Mouse (Mus musculus) mesoderm, embryonic 11.5 days (tissue): Measurements from ENCODE around the gene Ins2.

ENCODE experiments used
- DNase-seq: peaks from one replicate; pipeline ENCODE4 v3.0.0-alpha.2; 2012; ENCODE audit warnings: low read depth, low spot score

Ins2 gene

DNA sequence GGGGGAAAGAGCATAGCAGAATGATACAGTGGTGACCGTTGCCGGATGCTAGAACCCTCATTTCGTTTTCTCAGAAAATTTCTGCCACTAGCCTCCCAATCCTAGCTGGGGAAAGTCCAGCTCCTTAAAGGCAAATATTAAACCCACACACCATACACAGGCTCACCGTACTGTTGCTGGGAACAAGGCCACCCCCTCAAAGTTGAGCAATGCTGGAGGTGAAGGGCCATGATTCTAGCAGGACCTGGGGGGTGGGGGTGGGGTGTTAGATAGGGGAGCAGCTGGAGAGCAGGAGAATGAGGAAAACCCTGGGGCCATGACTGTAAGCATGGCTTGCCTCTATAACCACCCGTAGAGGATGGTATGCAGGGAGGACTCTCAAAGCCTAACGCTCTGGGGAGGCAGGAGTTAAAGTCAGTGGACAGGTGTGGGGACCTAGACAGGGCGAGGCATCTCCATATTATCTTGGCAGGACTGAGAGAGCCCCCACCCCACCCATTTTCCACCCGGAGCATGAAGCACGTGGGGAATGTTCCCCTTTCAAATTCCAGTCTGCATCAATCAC lies 78.6 kb downstream of the Ins2 start:
- DNase-seq: no peak

DNA sequence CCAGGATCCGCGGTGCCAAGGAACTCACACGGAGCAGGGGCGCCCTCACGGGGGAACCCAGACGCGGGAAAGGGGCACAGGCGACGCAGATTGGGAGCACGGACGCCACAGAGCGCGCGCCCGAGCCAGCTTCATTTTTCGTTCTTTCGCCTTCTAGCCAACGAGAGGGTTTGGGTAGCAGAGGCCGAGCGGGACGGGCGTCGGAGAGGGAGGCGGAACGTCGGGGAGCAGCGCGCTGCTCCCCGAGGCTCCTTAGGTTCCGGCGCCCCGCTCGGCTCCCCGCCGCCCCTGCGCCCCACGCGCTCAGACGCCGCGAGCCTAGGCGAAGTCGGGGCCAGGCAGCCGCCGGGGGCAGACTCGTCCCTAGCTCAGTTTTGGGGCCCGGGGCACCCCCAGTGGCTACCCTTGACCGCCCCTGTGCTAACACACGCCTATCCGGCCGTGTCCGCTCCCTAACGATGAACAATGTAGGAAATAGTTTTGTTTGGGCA lies 79.2 kb downstream of the Ins2 start:
- DNase-seq: no peak

DNA sequence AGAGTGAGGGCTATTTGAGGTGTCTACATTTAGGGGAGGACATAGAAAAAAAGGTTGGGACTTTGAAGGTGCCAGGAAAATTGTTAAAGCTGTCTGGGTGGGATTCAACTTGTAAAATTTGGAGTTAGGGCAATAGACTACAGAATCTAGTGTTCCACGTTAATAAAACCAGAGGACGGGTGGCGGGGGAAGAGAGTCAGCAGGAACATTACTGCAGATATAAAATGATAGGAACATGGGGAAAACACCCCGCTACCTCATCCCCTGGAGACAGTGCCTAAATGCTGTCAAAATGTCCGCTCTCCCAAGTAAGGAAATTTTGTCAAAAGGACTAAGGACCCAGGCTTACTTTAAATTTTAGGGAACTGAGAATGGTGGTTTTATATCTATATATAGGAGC lies 80.0 kb downstream of the Ins2 start:
- DNase-seq: no peak

DNA sequence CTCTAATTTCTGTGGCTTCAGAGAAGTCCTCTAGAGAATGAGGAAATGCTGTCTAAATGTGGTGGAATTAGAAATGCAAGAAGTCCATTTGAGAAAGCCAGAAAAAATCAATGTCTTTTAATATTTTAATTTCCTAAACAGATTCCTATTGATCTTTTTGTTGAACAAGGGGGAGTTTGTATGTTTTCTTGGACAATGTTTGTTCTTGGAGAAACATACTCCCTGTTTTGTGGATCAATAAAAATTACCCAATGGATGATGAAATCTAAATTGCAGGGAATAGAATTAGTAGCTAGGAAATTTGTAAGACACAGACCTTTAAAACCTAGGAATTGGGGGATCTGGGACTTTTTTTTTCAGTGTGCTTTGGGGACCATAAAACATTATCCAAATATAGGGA lies 81.4 kb downstream of the Ins2 start:
- DNase-seq: no peak

DNA sequence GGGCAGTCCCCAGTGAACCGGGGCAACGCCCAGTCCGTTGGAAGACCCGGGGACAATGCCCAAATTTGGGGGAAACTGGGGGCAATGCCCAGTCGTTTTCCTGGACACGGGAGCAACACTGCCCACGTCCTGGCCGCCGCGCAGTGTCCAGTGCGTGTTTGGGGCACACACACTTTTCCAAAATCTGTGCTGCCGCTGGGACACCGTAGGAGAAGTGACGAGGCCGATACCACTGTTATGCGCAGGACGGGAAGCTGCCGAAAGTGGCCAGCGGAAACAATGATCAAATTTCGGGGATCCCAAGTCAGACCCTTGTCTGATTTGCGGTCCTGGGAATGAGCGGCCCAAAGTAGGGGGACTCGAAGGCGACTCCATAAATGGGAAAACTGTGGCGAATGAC lies 82.1 kb downstream of the Ins2 start:
- DNase-seq: no peak

DNA sequence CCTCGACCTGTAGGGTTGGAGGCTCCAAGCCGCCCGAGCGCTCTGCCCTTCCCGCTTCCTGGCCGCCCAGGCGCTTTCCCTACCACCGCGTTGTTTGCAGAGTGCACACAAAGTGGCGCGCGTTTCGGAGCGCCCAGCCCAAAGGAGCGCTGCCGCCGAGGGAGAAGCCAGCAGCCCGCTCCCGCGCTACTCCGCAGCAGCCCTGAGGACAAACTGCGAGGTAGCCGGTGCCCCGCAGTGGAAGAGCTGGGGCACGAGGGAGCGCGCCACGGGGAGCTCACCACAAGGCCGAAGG lies 82.6 kb downstream of the Ins2 start:
- no peak for DNase-seq

DNA sequence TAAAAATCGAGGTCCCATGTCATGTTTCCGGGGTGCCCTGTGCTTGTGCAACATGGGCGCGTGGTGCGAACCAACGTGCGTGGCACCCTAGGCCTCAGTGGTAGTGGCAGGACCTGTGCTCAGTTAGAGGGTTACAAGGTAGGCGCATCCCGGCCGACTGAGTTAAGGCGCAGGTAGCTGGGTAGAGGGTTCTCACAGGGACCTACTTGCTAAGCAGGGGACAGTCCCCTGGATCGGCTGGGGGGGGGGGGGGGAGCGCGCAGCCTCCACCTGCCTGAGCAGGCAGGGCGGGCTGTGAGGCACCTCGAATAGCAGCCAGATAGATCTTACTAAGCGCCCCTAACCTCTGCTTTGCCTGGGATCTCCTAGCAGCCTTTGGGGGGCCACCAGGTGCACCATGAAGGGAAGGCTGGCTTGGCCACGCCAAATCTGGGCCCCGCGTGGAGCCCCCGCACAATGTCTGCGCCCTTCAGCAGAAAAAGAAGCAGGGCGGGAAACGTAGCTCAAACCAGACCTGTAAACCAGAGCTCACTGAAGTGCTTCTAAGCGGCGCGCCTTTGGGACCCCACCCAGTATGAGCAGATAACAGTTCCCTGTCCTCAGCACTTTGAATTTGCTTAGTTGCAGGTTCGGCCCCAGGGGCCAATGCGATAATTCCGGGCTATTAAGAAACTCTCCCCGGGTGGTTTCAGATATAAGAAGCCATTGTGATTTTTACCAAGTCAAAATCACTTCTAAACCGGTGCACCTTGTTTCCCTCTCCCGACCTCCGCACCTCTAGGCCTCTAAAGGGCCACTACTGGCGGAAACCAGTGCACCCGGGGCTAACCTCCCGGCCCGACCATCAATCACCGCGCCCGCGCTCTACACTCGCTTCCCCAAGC lies 83.2 kb downstream of the Ins2 start:
- no peak for DNase-seq

DNA sequence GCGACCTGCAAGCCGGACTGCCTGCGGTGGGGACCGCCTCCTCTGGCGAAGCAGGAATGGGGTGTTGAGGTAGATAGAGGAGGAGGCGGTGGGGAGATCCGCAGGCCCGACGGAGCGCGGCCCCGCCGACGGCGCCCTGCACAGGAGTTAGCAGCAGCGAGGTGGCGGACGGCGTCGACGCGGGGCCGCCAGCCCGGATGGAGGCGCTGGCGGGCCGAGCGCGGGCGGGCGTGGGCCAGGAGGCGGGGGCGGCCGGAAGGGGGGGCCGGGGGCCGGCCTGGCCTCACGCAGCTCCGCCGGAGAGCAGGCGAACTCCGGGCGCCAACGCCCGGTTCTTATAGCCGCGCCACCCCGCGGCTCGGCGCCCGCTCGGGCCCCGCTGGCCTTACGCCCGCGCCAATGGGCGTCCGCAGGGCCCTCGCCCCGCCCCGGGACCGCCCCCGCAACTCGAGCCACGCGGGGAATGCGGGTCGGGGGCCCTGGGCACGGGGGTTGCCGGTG lies 84.0 kb downstream of the Ins2 start:
- DNase-seq: peak; percentile 73

DNA sequence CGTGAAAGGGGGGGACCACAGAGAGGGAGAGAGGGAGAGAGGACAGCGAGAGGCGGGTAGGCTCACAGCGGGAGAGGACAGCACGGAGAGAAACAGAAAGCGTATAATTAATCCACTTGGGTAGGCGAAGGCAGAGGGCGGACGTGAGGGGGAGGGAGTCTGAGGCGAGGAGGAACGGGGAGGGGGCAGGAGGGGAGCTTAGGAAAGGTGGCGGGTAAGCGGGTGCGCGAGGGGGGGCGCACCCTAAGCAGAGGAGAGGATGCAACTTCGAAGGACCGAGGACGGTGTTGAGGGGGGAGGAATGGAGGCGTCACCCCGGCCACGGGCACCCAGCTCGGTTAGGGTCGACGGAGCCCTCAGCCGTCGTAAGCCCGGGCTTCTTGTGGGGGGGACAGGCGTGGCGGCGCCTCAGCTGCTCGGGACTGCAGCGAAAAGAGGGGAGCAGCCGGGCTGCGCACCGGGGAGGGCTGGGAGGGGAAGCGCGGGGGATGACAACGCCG lies 84.5 kb downstream of the Ins2 start:
- no peak for DNase-seq

DNA sequence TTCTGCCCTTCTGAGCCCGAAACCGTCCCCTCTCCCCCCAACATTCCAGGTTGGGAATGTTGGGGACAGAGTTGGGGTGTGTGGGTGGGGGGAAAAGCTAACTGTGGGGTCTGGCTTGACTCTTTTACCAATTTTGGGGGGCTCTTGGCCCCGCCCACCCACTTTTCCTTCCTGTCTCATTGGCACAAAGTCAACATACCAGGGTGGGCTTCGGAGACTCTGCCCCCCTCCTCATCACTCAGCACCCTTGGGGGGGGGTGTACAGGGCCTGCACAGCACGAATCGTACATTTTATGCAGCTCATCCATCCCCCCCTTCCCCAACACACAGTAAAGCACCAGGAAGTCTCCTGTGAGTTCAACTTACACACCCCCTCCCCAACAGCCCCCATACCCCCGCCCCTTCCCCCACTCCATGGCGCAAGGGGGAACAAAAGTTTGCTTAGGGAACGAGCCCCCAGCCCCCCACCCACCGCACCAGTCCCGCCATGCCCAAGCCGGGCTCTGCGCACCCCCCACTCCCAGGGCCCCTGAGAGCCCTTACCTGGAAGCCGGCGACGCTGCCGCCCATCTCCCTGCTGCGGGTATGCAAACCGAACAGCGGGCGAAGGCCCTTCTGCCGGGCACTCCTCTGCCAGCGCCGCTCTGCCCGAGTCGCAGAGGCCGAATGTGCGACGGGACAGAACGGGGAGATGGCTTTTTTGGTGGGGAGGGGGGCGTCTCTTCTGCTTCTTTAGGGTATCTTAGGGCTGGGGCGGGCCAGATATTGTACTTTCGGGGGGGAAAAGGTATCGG lies 85.2 kb downstream of the Ins2 start:
- DNase-seq: no peak

DNA sequence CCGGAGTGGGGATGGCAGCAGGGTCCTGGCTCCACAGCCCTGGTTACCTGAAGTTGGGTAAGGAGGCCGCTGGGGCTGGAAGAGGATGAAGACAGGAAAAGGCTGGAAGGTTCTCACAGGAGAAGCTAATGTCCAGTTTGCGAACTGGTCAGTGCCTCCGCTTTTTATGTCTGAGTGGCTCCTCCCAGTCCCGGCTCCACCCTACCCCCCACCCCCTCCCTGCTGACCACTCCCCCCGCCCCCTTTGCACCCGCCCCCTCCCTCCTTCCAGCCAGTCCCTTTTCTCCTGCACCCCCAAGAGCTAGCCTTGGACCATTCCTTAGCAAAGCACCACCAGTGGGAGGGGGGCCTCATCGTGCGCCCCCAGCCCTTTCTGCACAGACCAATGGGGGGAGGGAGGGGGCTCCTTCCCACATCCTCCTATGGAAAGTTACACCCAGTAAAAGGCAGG lies 85.8 kb downstream of the Ins2 start:
- DNase-seq: peak; percentile 80

DNA sequence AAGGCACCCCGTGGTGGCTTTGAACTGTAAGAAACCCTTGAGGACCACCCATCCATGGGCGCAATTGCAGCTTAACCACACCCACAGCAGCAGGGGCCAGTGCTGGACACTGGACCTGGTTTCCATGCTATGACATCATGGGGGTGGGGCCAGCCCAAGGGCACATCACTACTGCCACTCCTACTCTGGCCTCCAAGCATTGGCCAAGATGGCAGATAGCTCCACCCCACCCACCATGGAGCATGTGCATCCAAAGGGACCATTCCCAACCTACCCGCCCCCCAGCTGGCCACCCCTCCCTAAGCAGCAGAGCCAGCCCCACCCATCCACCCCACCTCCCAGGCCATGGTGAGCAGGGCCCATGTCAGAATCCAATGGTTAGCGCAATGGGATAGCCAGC lies 87.1 kb downstream of the Ins2 start:
- peak; percentile 72 for DNase-seq

DNA sequence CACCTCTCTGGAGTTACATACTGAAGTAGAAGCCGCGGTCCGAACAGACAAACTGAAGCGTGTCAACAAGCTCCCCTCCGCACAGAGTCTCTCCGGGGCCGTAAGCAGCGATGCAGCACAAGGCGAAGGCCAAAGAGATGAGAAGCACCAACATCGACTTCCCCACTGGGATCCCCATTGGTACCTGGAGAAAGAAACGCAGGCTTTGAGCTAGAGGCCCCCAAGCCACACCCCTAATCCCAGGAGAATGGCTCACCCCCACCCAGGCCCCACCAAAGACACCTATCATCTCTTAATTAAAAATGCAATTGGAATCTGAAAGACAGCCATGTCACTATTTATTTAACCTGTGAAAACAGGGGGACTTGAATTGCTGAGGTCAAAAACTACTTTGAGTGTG lies 87.5 kb downstream of the Ins2 start:
- no peak for DNase-seq

DNA sequence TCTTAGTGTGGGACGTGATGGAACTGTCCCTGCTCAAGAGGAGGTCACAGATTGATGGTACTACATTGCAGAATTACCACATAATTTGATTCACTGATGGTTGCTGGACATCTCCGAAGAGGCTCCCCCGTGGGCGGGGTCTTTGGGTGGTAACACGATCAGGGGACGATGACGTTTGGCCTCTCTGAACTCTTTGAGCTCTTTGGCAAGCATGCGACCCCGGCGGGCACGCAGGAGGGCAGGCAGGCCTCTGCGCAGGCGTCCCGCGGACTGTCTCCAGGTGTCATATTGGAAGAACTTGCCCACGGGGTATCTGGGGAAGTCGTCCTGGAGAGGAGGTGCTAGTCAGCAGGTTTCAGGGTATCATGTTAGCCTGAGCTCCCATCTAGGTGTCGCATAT lies 89.5 kb downstream of the Ins2 start:
- no peak for DNase-seq

DNA sequence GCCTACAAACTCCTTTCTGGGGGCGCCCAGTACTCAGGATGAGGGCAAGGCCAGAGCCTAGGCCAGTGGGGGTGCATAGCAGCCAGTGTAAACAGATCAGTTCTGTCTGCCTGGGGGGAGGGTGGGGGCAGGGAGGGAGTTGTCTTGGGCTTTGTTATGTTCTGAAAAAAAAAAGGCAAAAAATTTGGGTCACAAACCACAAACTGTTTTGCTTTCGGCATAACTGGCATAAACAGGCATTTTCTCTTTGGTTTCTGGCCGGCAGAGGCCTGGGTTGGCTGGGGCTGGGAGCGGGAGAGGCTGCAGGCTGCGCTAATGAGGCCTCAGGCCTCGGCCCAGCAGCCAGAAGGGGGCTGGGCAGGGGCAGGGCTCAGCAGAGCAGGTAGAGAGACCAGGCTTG lies 96.5 kb downstream of the Ins2 start:
- DNase-seq: no peak

DNA sequence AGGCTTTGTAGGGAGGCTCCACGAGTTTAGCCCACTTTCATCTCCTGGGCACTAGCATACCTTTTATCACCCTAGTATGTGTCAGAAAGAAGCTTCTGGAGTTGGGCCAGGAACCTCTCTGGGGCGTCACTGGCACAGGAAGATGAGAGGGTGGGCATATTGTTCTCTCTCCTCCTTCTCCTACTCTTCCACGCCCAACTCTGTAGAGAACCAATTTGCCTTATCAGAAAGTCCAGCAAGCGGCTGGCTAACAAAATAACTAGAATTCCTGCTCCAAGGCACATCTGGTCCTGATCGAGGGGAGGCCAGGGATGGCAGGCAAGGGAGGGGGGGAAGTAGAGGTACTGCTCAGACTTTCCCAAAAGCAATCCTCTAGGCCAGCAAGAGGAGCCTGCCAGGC lies 98.1 kb downstream of the Ins2 start:
- no peak for DNase-seq

DNA sequence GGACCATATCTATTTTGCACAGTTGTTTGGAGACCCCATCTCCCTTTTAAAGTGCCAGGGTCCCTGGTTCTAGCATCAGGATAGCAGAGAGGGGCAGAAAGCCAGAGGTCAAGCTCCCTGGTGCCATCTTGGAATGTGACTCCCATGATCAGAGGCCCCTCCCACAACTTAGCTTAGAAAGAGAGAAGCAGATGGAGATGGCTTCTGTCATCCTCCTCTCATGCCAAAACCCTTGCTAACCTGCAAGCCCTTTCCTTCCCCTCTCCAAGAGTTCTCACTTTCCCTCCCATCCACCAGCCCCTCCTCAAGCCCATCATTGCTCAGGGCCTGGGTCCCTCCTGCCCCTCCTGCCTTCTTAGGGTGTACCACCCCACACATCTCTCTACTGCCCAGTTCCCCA lies 107.0 kb downstream of the Ins2 start:
- no peak for DNase-seq

DNA sequence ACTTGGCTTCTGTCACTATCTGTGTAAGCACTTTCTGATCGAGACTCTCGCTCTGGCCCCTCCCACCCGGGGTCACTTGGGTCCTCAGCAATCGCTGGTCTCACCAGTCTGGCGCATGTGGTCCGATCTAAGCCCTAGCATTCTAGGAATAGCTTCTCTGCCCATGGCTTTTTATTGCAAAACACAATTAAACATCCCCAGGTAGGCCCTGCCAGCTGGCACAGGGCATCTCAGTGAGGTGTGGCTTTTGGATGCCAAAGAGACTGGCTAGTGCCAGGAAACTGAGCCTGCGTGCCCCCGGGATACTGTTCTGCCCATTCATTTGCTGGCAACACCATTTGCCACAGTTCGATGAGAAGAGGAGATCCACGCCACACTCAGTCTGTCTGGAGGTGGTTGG lies 112.5 kb downstream of the Ins2 start:
- DNase-seq: no peak

DNA sequence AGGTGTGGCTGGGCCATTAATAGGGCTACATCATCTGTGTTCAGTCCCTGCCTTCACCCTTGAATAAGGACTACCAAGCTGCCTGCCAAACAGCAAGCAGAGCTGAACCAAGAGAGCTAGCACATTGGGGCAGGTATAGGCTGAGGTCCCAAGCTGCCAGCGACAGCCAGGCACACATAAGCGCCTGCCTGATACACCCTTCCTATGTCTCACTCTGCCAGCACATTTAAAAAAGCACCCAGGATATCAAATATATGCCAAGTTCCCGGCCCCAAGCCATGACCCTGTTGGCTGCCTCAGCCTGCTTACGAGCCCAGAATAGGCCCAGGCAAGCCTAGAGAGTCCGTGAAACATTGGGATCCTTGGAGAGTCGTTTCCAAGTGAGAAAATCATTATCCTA lies 113.4 kb downstream of the Ins2 start:
- DNase-seq: no peak
